Mouse (Mus musculus) Muller cell, postnatal 12 days (primary cell): ENCODE measurements around the gene Lsmem1.

Experiments used
- DNase-seq: peaks from one replicate; pipeline ENCODE4 v3.0.0-alpha.2; 2015; ENCODE audit errors: inconsistent ontology term

Gene Lsmem1

DNA sequence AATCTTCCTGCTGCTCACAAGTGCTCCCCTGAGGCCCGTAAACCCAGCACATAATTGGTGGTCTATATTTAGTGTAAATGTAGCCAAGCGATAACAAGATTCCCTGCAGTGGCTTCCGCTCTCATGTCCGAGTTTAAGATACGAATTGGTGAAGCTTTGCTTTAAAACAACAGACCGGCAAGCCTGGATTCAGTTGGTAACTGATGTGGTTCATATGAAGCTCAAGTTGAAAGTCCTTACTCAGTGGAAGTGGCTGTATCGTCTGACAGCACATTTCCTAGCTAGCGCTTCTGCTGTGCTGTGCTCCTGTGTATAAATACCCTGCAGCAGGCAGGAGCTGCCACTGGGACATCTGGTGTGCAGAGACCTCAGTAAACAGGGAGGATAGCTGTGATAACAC lies at the start of gene Lsmem1:
Gene Lsmem1, minus strand, starts transcription at position 189 of the 400 bp plus-strand sequence.
- no peak for DNase-seq

DNA sequence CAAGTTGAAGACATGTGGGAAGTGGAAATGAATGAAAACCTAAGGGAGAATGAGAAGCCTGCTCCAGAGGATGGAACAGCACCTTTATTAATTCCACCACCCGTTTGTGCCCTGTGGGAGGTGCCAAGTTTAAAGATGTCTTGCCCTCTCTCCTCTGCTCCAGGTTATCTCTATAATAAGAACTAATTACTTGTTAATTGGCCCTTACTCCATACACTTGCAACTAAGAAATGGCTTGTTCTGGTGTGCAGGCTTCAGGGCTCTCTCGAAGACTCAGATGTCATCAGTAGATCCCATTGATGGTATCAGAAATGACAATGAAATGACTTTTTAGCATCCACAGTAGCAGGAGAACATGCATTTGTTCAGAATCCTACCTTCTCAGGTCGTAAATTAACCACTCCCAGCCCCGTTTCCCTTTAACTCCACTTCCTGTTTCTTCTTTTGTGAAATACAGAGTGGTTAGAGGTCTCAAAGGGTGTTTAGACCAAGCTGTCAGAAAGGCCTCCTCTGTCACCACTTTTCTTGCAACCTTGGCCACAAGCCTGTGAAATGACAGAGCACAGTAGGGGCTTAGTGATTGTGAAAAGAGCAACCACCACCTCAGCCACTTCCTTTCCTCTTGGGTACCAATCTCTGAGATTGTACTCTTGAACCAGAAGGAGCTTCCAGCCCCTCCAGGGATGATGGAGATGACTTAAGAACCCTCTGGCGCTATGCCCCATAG lies 49.3 kb upstream of the Lsmem1 start, which contains the start of gene Ifrd1:
Gene Ifrd1, minus strand, starts transcription at position 51 of the 727 bp plus-strand sequence.
- no peak for DNase-seq

GRCm38 (mm10) chr12:40247976-40248375 lies 48.7 kb upstream of the Lsmem1 start:
- peak; percentile 66 for DNase-seq

- DNase-seq: no peak
These were observed 48.1 kb upstream of the Lsmem1 start for GRCm38 (mm10) chr12:40247384-40247783.

DNA sequence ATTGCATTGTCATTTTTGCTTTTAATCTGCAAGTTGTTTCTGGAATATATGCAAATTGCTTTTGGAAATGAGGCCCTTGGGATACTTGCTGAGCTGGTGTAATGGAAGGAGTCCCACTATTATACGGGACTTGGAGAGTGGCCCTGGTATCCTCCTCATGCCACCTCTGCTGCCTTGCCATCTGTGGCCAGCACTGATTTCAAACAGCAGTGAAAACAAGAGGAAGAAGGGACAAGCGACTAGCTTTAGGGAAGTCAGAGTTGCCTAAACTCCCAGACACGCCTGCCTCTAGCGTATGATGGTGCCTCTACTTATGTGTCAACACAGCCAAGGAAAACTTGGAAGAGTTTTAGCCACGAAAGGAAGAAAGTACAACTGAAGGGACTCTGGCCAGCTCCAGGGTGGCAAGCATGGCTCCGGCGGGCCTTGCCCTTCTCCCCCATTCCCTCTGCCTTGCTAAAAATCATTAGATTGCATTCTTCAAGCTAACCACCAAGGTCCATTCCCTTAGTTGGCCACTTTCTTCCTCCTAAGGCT lies 46.2 kb upstream of the Lsmem1 start:
- no peak for DNase-seq

GRCm38 (mm10) chr12:40244926-40245325 lies 45.6 kb upstream of the Lsmem1 start:
- DNase-seq: no peak

GRCm38 (mm10) chr12:40243821-40244221 lies 44.5 kb upstream of the Lsmem1 start:
- peak; percentile 79 for DNase-seq

GRCm38 (mm10) chr12:40243241-40243640 lies 44.0 kb upstream of the Lsmem1 start:
- DNase-seq: no peak

DNA sequence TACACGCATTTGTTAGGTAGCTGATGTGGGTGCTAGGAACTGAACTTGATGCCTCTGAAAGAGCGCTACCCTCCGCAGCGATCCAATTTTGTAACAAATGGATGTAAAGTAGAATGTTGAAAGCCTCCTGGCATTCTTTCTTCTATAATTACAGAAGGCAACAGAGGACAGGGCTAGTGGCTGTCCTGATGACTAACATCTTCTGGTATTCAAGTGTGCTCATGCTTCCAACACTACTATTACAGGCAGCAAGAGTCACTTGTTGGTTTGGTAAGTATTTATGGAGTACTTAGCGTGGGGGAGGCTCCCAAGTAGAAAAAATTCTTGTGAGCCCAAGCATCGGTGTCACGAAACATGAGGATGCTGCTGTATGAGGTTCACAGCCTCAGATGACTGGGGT lies 39.9 kb upstream of the Lsmem1 start:
- DNase-seq: peak; percentile 43

DNA sequence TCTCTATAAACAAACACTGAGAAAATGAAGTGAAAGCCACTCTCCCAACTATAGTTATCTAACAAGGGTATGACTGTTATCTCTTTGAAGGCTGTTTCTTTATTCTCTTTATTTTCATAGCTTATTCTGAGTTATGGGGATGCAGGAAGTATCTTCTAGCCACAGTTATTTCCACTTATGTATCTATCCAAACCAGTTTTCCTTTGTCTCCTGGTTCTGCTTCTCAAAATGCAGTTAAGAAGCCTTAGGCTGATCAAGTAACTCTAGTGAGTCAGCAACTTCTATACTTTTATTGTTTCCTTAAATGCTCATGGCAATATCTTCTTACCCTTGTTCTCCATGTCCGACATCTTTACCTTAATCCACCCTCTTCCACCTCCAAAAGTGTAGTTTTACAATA lies 32.9 kb upstream of the Lsmem1 start:
- no peak for DNase-seq

DNA sequence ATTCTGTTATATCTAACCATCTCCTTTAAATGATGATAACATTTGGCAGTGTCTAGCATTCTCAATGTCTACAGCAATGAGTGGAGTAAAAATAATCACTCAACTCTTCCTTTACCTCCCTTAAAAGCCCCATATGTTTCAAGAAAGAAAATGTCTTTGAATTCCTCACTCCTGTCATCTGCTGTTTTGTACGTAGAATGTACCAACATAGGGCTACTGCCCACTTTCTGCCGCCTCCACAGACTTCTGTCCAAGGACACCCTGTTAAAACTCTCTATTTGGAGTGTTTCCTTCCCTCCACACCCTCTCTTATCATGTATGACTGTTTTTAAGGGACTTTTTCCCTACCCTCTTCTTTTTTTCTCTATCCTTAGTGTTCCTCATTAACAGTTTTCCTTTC lies 32.3 kb upstream of the Lsmem1 start:
- no peak for DNase-seq

DNA sequence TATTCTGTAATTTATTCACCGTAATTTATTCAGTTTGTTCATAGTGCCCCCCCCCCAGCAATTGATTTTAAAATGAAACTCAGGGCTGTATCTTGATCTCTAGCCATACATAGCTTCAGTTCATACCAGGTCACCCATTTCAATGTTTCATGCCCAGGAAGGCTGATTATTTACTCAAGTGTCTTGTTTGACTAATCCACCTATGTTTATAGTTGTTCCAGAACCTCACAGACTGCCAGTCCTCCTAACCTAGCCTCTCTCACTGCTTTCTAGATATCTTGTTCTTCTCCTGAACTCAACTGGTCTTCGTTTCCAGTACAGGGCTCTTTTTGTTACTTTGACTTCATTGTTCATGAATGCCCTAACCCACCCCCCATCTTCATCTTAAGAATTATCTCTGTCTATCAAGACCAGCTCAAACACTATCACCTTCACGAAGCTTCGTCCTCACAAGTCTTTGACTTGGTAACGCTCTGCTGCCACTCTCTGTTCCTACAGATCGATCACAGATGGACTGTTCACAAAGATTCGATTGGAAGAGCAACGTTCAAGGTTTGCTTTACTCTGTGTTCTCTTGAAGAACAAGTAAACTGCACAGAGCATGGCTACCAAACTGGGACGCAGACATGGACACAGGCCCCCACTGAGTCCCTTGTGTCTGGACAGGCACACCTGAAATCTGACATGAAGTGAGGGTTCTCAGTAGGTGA lies 25.0 kb upstream of the Lsmem1 start:
- DNase-seq: no peak

- DNase-seq: no peak
These were observed 24.4 kb upstream of the Lsmem1 start for GRCm38 (mm10) chr12:40223676-40224075.

- peak; percentile 100 for DNase-seq
These were observed 23.9 kb upstream of the Lsmem1 start for GRCm38 (mm10) chr12:40223082-40223619.

- peak; percentile 97 for DNase-seq
These were observed 23.2 kb upstream of the Lsmem1 start for GRCm38 (mm10) chr12:40222251-40223081.

DNA sequence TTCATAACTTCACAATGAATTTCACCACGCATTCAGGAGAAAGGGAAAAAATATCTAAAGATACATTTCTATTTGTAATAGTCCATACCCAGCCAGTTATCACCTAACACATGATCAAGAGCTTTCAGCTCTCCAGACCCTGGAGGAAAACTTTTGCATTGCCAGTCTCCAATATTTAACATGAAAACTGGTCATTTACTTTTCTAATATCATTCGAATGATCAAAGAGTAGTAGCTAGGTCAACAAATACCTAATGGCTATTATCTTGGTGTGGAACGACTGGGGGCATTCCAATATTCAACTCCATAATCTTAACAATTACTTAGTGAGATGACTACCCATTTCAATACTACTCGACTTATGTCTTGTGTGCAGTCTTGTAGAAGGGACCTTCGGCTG lies 22.3 kb upstream of the Lsmem1 start:
- DNase-seq: no peak

GRCm38 (mm10) chr12:40220896-40221295 lies 21.6 kb upstream of the Lsmem1 start:
- DNase-seq: no peak

DNA sequence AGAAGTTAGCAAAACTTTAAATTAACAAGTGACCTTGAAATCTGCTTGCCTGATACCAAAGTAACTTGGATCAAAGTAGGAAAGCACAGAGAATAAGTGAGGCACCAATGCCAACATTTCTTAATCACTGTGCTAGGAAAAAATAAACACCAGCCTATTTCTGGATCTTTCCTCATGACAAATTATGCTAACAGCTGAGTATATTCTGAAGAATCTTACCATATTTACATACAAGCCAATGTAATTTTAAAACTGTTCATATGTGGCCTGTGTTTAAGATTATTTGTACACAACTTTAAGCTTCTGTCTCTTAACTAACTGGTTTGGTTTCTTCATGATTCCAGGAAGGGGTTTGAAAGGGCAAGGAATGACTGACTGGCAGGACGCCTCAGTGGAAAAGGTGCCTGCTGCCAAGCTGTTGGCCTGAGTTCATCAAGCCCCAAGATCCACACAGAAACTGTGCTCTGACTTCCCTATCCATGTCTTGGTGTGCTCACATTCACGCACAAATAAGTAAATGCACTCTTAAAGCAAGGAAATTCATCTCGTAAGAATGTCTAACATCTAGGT lies 20.8 kb upstream of the Lsmem1 start:
- DNase-seq: peak; percentile 49

DNA sequence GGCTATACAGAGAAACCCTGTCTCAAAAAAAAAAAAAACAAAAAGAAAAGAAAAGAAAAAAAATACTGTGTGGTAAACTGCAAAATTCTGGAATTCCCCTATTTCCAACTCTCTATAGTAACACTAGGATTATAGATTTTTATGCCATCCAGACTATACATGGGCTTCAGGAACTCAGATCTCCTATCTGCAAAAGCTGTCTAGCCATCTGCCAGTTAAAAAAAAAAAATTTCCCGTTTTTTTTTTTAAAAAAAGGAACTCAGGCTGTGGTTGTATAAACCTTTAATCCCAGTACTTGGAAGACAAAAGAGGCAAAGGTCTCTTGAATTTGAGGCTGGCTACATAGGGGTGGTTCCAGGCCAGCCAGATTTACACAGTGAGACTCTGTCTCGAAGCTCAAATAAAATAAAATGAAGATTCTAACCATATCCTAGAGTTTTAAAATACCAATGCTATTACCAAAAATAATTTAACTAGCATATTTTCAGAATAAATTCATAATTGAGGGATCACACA lies 19.2 kb upstream of the Lsmem1 start:
- no peak for DNase-seq

- no peak for DNase-seq
These were observed 18.5 kb upstream of the Lsmem1 start for GRCm38 (mm10) chr12:40217776-40218175.
